Mouse (Mus musculus): Measurements from ENCODE around the gene Tpmt. TPM values are rescaled to one million over a fixed set of nuclear protein-coding genes. Genes with fewer than 3 reads are reported as not detected.

Tpmt gene
- polyA plus RNA-seq, 2 experiments, result 6.1 to 12.0 TPM

DNA sequence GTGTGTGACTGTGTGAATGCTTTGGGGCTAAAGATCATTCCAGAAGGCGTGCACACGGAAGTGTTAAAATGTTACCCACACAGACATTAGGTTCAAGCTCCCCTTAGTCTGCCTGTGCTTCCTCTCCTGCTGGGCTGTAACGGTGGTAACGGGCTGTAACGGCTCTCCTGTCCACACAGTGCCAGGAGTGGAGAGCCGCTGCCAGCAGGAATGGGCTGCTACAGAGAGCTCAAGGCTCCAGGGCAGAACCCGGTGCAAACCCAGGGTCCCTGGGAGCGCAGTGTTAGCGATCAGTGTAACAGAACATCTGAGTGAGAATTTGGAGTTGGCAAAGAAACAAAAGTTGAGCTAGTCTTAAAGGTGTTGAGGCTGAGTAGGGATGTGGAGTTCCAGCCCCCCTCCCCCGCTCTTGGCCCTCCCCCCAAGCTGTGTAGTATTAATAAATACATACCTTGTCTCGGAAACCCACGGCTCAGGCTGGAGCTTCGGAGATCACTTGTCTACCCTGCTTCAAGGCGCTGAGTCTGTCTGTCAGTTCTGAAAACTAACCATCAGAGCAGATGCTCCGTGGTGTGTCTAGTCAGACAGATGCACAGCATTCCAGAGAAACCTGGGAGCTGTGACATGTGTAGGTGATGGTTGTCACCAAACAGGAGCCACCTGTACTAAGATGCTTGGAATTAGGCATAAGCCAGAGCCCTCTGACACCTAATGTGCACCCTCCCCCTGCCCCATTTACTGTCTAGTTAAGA lies 26.0 kb upstream of the Tpmt start:
- Histone ChIP-seq H3K27me3 (ENCODE audit: control insufficient read depth, insufficient read depth, low read length) (no peaks in the 10 kb centered on the region), H3K4me2 (ENCODE audit: low read depth) (no peak overlapping the region), H3K9me3 (ENCODE audit: control insufficient read depth, low read length) (no peaks in the 10 kb centered on the region), H3K36me3 (replicated peaks; ENCODE audit: control insufficient read depth, insufficient read depth, low read depth) (no peaks in the 10 kb centered on the region), H3K4me3 (ENCODE audit: insufficient read depth in 1 of 2, low read depth in 2 of 2, low read length in 2 of 2) (no peak overlapping the region), H3K4me1 (replicated peaks; ENCODE audit: control insufficient read depth in 2 of 2, insufficient read depth in 2 of 2, low read length in 1 of 2) (no peaks in the 10 kb centered on the region), H3K9ac (replicated peaks) (no peak overlapping the region), H3K27ac (no peak overlapping the region)
- ATAC-seq (ENCODE audit: insufficient read depth) (no peak), DNase-seq (ENCODE audit: low read depth in 3 of 3, low spot score in 3 of 3) (no peak)
- WGBS (ENCODE audit: insufficient replicate concordance), result 74% methylated on average over 15 of the region's 15 CpGs
- TF ChIP-seq CTCF (IDR thresholded peaks at IDR 0.05; ENCODE audit: low read depth), result no peak
- no peak for TF ChIP-seq EP300 (IDR thresholded peaks at IDR 0.05; ENCODE audit: low read depth)

DNA sequence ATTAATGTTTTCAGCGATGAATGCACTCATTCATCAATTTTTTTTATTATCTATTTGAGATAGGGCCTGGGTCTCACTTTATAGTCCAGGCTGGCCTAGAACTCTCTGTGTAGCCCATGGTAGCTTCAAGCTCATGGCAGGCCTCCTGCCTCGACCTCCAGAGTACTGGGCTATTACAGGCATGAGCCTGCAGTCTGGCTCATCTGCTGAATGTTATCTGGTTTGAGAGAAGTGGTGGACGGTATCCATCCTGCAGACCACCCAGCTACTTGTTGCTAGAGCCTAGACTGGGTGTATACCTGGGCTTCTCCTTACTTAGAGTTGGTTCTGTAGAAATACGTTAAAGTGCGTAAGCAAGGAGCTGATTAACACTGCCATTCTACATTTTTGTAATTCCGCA lies 22.5 kb upstream of the Tpmt start:
- H3K27ac ChIP-seq, result no peak overlapping the region
- H3K27me3 ChIP-seq (ENCODE audit: control insufficient read depth, insufficient read depth, low read length), result no peaks in the 10 kb centered on the region
- TF ChIP-seq EP300 (IDR thresholded peaks at IDR 0.05; ENCODE audit: low read depth) (no peak), CTCF (IDR thresholded peaks at IDR 0.05; ENCODE audit: low read depth) (no peak)
- no peaks in the 10 kb centered on the region for H3K4me1 ChIP-seq (replicated peaks; ENCODE audit: control insufficient read depth in 2 of 2, insufficient read depth in 2 of 2, low read length in 1 of 2)
- WGBS (ENCODE audit: insufficient replicate concordance), result 74% methylated on average over 6 of the region's 6 CpGs
- H3K9ac ChIP-seq (replicated peaks), result no peak overlapping the region
- ATAC-seq (ENCODE audit: insufficient read depth) (no peak), DNase-seq (ENCODE audit: low read depth in 3 of 3, low spot score in 3 of 3) (no peak)
- H3K4me2 ChIP-seq (ENCODE audit: low read depth), result no peak overlapping the region
- H3K36me3 ChIP-seq (replicated peaks; ENCODE audit: control insufficient read depth, insufficient read depth, low read depth), result no peaks in the 10 kb centered on the region
- H3K4me3 ChIP-seq (ENCODE audit: insufficient read depth in 1 of 2, low read depth in 2 of 2, low read length in 2 of 2), result no peak overlapping the region
- no peaks in the 10 kb centered on the region for H3K9me3 ChIP-seq (ENCODE audit: control insufficient read depth, low read length)

DNA sequence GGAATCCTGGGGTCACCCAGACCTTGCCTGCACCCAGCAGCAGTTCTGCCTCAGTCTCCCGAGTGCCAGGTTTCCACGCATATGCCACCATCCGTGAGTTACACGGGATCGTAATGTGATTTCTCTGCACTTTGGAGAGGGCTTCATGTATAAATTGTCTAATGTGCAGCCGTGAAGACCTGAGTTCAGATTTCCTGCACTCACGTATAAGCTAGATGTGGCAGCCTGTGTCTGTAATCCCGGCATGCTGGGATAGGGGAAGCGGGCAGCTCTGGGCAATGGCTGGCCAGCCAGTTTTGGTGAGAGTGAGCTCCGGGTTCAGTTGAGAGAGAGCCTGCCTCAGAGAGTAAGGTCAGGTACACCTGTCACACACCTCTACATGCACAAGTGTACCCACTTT lies 22.0 kb upstream of the Tpmt start:
- Histone ChIP-seq H3K9ac (replicated peaks) (no peak overlapping the region), H3K4me2 (ENCODE audit: low read depth) (no peak overlapping the region), H3K27ac (no peak overlapping the region), H3K4me3 (ENCODE audit: insufficient read depth in 1 of 2, low read depth in 2 of 2, low read length in 2 of 2) (no peak overlapping the region), H3K9me3 (ENCODE audit: control insufficient read depth, low read length) (no peaks in the 10 kb centered on the region), H3K36me3 (replicated peaks; ENCODE audit: control insufficient read depth, insufficient read depth, low read depth) (no peaks in the 10 kb centered on the region), H3K4me1 (replicated peaks; ENCODE audit: control insufficient read depth in 2 of 2, insufficient read depth in 2 of 2, low read length in 1 of 2) (no peaks in the 10 kb centered on the region), H3K27me3 (ENCODE audit: control insufficient read depth, insufficient read depth, low read length) (no peaks in the 10 kb centered on the region)
- no peak for DNase-seq (ENCODE audit: low read depth in 3 of 3, low spot score in 3 of 3)
- TF ChIP-seq EP300 (IDR thresholded peaks at IDR 0.05; ENCODE audit: low read depth) (no peak), CTCF (IDR thresholded peaks at IDR 0.05; ENCODE audit: low read depth) (no peak)
- 79% methylated on average over 10 of the region's 10 CpGs for WGBS (ENCODE audit: insufficient replicate concordance)
- ATAC-seq (ENCODE audit: insufficient read depth), result no peak

DNA sequence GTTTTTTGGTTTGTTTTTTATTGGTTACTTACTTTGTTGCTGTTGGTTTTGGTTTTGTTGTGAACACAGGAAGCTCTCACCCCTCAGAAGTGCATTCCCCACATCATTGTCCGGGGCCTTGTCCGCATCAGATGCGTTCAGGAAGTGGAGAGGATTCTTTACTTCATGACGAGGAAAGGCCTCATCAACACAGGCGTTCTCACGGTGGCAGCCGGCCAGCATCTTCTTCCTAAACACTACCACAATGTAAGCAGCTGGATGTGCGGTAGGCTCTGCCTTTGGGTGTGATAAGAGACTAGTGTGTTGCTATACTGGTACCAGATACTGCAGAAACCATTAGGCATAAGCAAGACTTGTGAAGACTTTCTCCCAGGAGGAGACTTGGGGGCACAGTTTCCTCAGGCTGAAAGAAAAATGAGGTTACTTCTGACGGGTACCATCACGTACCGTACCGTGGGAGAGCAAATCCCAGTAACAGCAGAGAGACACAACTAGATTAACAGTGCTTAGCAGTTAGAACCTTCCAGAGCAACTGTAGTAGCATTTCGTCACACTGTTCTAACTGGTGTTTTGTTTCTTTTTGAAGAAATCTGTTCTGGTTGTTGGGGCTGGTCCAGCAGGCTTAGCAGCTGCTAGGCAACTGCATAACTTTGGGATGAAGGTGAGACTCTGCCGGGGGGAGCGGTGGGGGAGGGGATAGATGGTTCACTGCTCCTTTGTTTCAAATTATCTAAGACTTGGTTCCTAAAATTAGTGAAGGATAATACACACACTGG lies 19.6 kb upstream of the Tpmt start:
- ATAC-seq (ENCODE audit: insufficient read depth), result no peak
- 72% methylated on average over 15 of the region's 15 CpGs for WGBS (ENCODE audit: insufficient replicate concordance)

DNA sequence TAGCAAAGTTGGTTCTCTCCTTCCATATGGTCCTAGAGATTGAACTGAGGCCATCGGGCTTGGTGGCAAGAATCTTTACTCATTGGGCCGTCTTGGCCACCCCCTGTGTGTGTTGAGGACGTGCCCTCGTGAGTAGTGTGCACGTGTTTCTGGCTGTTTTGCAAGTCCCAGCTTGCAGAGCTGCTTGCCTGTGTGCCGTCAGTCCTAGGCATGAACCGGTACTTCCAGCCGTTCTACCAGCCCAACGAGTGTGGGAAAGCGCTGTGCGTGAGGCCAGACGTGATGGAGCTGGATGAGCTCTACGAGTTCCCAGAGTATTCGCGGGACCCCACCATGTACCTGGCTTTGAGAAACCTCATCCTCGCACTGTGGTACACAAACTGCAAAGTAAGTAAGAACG lies 18.2 kb upstream of the Tpmt start:
- DNase-seq (ENCODE audit: low read depth in 3 of 3, low spot score in 3 of 3) (no peak), ATAC-seq (ENCODE audit: insufficient read depth) (no peak)
- Histone ChIP-seq H3K4me2 (ENCODE audit: low read depth) (no peak overlapping the region), H3K4me3 (ENCODE audit: insufficient read depth in 1 of 2, low read depth in 2 of 2, low read length in 2 of 2) (no peak overlapping the region), H3K27me3 (ENCODE audit: control insufficient read depth, insufficient read depth, low read length) (no peaks in the 10 kb centered on the region), H3K4me1 (replicated peaks; ENCODE audit: control insufficient read depth in 2 of 2, insufficient read depth in 2 of 2, low read length in 1 of 2) (no peaks in the 10 kb centered on the region), H3K36me3 (replicated peaks; ENCODE audit: control insufficient read depth, insufficient read depth, low read depth) (no peaks in the 10 kb centered on the region), H3K27ac (no peak overlapping the region), H3K9me3 (ENCODE audit: control insufficient read depth, low read length) (no peaks in the 10 kb centered on the region), H3K9ac (replicated peaks) (no peak overlapping the region)
- no peak for TF ChIP-seq EP300 (IDR thresholded peaks at IDR 0.05; ENCODE audit: low read depth)
- no peak for TF ChIP-seq CTCF (IDR thresholded peaks at IDR 0.05; ENCODE audit: low read depth)
- WGBS (ENCODE audit: insufficient replicate concordance), result 84% methylated on average over 17 of the region's 17 CpGs

More for the DNA sequence above, 19.6 kb upstream of the Tpmt start:
- Histone ChIP-seq H3K4me2 (ENCODE audit: low read depth) (no peak overlapping the region), H3K4me1 (replicated peaks; ENCODE audit: control insufficient read depth in 2 of 2, insufficient read depth in 2 of 2, low read length in 1 of 2) (no peaks in the 10 kb centered on the region), H3K27me3 (ENCODE audit: control insufficient read depth, insufficient read depth, low read length) (no peaks in the 10 kb centered on the region), H3K9me3 (ENCODE audit: control insufficient read depth, low read length) (no peaks in the 10 kb centered on the region), H3K36me3 (replicated peaks; ENCODE audit: control insufficient read depth, insufficient read depth, low read depth) (no peaks in the 10 kb centered on the region), H3K4me3 (ENCODE audit: insufficient read depth in 1 of 2, low read depth in 2 of 2, low read length in 2 of 2) (no peak overlapping the region), H3K27ac (no peak overlapping the region), H3K9ac (replicated peaks) (no peak overlapping the region)
- TF ChIP-seq EP300 (IDR thresholded peaks at IDR 0.05; ENCODE audit: low read depth) (no peak), CTCF (IDR thresholded peaks at IDR 0.05; ENCODE audit: low read depth) (no peak)
- no peak for DNase-seq (ENCODE audit: low read depth in 3 of 3, low spot score in 3 of 3)

Measured in liver, embryonic 14.5 days (tissue).